Mouse (Mus musculus) monocyte, adult 2 months (primary cell): ENCODE measurements around the gene Sar1a.

Experiments
- DNase-seq, 2 experiments: peaks; one replicate each; pipeline ENCODE4 v3.0.0; 2022; ENCODE audit warnings: low spot score in 2 of 2, low read depth in 1 of 2

The Sar1a gene

GRCm38 (mm10) chr10:61680015-61680913 lies at the start of gene Sar1a:
Gene Sar1a (plus strand): TSS chr10:61680299.
- DNase-seq, result peak; percentile 94 to 99

- DNase-seq, result no peak
Observed at GRCm38 (mm10) chr10:61632445-61632844, 47.7 kb upstream of the Sar1a start.

- no peak for DNase-seq
Observed at GRCm38 (mm10) chr10:61637055-61637454, 43.0 kb upstream of the Sar1a start.

GRCm38 (mm10) chr10:61640363-61640762 lies 39.7 kb upstream of the Sar1a start:
- no peak for DNase-seq

GRCm38 (mm10) chr10:61646557-61646956 lies 33.5 kb upstream of the Sar1a start:
- DNase-seq, result no peak

GRCm38 (mm10) chr10:61647790-61648736 lies 32.0 kb upstream of the Sar1a start, which contains the start of gene Ppa1:
Gene Ppa1 (plus strand): TSS chr10:61648552.
- peak; percentile 9 to 47 for DNase-seq

DNA sequence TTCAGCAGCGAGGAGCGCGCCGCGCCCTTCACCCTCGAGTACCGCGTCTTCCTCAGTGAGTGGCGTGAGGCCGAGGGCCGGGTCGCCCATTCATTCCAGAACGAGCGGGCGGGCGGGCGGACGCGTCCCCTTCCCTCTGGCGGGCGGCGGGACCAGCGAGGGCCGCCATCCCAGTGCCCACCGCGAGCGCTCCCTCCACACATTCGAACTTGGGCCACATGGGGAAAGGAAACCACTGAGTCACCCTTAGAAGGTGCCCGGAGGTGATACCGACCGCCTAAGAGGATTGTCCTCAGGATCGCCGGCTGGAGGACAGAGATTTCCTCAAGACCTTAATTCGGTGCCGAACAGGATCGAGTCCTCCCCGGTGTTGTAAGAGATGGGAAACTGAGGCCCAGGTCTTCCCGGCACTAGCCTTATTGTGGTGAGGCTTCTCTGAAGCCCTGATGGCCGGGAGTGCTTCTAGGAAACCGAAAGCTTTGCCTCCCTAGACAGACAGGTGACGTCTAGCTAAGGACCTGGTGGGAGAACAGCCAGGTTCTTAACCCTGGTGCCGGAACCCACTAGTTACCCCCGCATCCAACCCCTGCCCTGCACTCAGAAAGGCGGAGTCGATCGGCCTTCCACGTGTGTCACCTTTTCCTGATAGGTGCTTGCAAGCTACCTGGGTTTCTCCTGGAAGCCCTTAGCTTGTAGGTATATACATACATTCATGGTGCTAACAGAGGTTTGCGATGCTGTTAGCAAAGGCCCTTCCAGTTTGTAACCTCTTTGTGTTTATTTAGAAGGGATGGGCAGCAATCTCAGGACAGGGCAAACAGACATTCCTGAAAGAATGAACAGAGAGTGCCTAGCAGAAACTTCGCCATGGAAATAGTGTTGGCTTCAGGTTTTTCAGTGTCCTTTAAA lies 31.1 kb upstream of the Sar1a start:
- no peak for DNase-seq

DNA sequence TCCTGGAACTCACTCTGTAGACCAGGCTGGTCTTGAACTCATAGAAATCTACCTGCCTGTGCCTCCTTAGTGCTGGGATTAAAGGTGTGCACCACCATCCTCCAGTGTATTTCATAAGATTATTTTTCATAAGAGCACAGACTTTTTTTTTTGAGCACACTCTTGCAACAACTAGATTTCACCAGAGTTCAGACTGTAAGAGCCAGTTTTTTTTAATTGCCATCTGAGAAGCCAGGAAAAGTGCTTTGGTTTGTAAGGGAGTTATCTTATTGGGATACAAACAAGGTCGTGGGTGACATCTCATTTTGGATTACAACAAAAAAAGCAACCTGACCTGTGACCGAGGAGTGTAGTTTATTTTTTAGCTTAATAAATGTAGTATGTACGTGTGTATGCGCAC lies 26.0 kb upstream of the Sar1a start:
- DNase-seq, result no peak

DNA sequence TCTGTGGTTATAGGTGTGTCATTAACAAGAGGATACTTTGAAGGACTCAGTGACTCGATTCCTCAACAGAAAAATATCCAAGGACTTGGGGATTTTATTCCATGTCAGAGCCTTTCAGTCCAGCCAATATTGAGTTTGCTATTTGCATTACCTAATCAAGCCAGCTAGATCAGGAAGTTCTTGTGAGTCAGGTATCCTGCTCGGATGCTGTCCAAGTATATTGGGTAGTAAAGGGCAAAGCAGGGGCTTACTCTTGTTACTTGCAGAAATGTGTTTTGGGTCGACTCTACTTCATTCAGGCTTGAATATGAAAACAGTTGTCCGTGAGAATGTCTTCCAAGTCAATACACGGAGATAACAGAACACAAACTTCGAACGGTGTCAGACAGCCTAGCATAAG lies 25.4 kb upstream of the Sar1a start:
- DNase-seq, result no peak

GRCm38 (mm10) chr10:61655188-61655587 lies 24.9 kb upstream of the Sar1a start:
- no peak for DNase-seq

- DNase-seq, result no peak
Observed at GRCm38 (mm10) chr10:61656928-61657882, 22.9 kb upstream of the Sar1a start.

GRCm38 (mm10) chr10:61657985-61658384 lies 22.1 kb upstream of the Sar1a start:
- DNase-seq, result no peak

GRCm38 (mm10) chr10:61661887-61662286 lies 18.2 kb upstream of the Sar1a start:
- DNase-seq, result no peak

DNA sequence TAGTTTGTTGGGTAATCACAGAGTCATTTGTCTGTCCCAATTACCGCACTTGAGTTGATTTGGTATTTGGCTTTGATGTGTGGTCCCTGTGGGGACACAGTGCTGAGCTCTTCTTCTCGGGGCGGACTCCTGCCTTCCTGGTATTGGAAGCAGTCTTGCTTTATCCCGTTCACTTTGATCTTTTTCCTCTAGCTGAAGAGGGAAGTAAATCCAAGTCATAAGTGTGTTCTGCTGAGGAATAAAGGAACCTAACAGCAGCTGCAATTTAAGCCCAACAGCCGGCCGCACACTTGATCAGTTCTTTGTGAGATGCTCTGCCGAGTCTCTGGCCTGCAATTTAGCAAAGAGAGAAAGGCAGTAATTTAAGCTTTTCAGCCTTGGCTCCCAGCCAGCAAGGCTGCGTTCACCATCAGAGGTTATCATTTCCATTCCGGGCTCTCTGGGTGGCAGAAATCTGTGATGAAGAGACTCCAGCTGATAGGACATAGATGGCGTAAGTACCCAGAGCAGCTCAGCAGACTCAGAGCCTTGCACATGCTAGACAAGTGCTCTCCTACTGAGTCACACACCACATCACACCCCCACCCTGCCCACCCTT lies 17.6 kb upstream of the Sar1a start:
- no peak for DNase-seq

- DNase-seq, result no peak
Observed at GRCm38 (mm10) chr10:61665111-61665510, 15.0 kb upstream of the Sar1a start.

DNA sequence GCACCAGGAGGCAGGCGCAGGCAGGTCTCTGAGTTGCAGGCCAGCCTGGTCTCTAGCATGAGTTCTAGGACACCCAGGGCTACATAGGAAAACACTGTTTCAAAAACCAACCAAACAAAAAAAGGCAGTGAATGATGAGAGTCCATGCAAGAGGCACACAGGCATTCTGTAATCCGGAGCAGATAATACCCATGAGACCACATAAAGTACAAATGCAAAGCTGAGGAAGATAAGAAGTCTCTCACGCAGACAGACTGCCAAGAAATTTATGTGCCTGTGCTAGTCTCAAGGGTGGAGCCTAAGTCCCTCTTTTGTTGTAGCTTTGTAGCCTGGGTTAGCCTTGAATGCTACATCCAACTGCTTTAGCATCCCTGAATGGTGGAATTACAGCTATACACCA lies 14.4 kb upstream of the Sar1a start:
- DNase-seq, result no peak

DNA sequence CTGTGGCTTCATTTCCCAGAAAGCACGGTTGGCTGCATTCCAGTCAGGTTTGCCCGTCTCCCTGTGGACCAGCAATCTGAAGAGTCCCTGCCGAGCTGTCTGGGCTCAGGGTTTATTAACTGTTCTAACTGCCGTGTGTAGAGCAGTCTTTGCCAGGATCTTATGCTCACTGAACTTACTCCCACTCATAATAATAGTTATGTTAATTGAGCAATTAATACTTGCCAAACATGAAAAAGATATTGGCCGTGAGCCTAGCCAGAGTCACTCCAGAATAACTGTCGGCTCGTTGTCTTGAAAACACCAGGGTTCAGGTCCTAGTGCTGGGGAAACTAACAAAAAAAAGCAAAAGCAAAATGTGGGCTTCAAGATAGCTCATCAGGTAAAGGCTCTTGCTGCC lies 10.8 kb upstream of the Sar1a start:
- DNase-seq, result no peak

DNA sequence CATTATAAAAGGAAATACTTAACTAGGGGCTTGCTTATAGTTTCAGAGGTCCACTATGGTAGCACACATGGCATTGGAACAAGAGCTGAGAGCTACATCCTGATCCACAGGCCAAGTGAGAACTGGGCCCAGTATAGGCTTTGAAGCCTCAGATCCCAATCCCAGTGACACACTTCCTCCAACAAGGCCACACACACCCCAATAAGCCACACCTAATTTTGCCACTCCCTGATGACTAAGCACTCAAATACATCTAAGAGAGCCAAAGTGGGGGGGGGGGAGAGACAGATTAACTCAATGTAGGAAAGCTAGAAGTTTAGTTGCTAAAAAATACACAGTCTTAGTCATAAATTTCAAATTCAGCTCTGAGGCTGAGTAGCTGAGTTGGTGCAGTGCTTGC lies 10.2 kb upstream of the Sar1a start:
- DNase-seq, result no peak

DNA sequence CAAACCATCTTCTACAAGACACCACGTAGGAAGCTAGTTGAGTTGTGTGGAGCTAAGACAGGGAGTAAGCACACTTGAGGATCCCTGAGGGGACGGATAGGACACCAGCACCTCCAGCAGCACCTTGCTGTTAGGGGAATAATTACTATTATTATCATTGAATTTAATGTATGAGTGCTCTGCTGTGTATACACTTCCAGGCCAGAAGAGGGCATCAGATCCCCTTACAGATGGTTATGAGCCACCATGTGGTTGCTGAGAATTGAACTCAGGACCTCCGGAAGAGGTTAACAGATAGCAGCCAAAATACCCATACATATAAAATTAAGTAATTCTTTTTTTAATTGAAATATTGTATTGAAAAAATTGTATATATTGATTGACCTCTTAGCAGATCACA lies 9.3 kb upstream of the Sar1a start:
- DNase-seq, result no peak
